In the genomic region with DNA sequence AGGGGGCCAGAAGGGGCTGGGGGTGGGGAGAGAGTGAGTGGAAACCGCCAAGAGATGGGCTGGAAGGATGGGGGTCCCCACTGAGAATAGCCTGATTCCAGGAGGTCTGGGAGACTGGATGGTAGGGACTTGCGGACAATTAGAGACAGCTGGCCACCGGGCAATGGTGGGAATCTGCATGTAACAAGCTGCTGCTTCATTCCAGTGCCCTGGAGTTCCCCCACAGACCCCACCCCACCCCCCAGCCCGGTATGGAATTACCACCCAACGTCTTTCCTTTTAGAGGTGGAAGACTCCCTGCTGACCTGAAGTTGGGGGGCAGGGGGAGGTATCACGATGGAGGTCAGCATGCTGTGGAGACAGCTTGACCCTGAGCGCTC, we compare ENCODE assay signal across 1 mouse cellular context.
TF ChIP-seq lines count a peak whose summit lies in the region.

No protein-coding gene starts in this region.

TF ChIP-seq in CH12.LX, 34 proteins besides CTCF, POLR2A, EP300 and RAD21 (continued from another document):
- TF ChIP-seq SIN3A (IDR thresholded peaks at IDR 0.05; ENCODE audit: low read length), result no peak
- no peak for TF ChIP-seq CHD1 (IDR thresholded peaks at IDR 0.05; ENCODE audit: low read depth, low read length)
- no peak for TF ChIP-seq JUND (conservative IDR thresholded peaks at IDR 0.05; ENCODE audit: low read depth, low read length)
- no peak for TF ChIP-seq ELF1 (IDR thresholded peaks at IDR 0.05; ENCODE audit: low read depth, low read length)
TF ChIP-seq in CH12.LX: peak in this region for 0.
